Mouse (Mus musculus) layer of hippocampus, adult 11-12 months (tissue): ENCODE measurements around the gene Grhl1.

Experiments used
- DNase-seq: peaks from one replicate; pipeline ENCODE4 v3.0.0; 2022; ENCODE audit warnings: low spot score

Grhl1 gene

GRCm38 (mm10) chr12:24645901-24646300, 73.8 kb downstream of the Grhl1 start:
- DNase-seq, result no peak

- no peak for DNase-seq
These were observed 76.0 kb downstream of the Grhl1 start for GRCm38 (mm10) chr12:24648094-24648493.

DNA sequence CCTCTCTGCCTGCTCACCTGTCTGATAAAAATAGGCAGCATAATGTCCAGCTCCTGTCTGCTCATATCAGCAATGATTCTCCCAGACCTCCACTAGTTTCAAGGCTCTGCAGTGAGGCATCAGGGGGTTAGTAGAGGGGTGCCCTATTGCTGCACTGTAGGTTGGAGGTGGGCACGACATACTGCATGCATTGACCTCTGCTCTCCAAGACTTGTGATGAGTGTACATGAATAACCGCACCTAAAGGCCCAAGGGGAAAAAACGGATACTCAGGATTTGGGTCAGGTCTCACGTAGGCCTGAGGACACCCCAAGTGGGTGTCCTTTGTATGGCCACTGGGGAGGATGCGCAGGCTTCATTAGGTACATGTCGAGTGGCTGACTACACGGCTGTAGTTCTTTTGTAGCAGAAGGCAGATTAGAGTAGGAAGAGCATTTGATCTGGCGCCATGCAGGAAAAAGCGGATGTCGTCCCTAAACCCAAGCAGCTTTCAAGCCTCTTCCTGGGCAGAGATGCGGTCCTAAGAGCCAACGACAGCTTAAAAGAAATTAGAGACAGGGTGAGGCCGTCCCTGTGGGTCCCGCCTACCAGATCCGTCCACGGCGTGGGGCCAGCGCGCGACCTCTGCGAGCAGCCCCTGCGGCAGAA, 78.5 kb downstream of the Grhl1 start:
- no peak for DNase-seq

DNA sequence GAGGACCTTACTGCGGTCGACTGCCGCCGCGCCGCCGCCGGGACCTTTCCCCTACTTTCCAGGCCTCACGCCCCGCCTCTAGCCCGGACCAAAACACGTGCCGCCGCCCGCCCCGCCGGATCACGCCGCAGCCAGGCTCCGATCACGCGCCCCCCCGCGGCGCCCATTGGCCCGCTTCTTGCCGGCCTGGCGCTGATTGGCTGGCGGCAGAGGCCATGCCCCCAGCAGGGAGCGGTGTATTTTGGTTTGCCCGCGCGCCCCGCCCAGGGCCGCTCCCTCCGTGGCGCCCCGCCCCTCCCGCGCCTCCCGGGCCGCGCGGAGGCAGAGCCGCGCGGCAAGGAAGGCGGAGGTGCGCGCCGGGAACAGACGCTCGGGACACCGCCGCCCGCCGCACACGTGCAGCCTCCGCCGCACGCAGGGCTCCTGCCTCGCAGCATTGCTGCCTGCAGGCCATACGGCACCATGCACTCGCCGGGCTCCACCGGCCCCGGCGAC, 79.0 kb downstream of the Grhl1 start, which contains the start of gene Klf11:
Gene Klf11 (plus strand): TSS at position 212 of the 495 bp plus-strand sequence.
- peak; percentile 97 for DNase-seq

GRCm38 (mm10) chr12:24651642-24652342, 79.7 kb downstream of the Grhl1 start:
- DNase-seq, result peak; percentile 96

DNA sequence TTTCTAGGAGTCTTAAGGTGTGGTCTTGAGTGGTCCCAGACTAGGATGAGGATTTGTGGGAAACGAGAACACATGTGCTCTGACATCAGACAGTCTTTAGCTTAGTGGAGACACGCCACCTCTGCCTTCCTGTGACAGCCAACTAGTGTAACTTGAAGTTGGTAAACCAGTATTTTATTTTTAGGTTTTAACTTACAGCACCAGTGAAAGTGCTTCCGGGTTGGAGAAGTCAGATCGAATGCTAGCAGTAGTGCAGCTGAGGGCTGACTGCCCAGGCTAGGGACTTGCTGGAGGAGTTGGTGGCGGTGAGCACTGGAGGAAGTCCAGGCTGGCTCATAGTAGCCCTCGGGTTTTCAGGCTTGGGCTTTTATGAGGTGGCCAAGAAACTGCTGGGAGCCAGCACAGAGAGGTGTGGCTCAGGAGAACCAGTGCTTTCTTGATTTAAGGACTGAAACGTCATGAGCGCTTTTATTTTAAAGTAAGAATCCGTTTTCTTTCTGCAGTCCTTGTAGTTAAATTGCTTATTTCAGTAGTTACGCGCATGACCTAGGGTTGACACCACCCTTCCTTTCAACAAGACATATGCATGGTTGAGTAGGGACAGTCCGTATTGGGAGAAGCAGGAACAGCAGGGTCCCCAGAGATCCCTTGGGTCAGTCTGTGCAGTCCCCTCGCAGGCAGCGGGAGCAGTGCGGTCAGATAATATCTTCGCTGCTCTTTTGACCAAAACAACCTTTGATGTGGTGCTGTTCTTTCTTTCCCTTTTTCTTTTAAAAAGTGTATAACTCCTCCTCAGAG, 82.2 kb downstream of the Grhl1 start:
- DNase-seq, result no peak

- DNase-seq, result no peak
These were observed 84.4 kb downstream of the Grhl1 start for GRCm38 (mm10) chr12:24656436-24656835.

GRCm38 (mm10) chr12:24658998-24659397, 86.9 kb downstream of the Grhl1 start:
- DNase-seq, result no peak

DNA sequence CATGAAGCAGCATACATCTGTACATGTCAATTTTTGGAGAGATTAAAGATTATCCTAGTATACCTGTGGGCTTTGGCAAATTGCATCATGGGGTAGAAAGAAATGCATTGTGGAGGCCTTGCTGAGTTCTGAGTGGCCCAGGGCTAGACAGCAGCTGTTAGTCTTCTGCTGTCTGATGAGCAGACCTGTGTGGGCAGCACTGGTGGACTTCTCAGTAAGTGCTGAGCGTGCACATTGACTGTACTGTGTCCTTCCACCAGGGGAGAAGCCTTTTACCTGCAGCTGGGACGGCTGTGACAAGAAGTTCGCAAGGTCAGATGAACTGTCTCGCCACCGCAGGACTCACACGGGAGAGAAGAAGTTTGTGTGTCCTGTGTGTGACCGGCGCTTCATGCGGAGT, 87.8 kb downstream of the Grhl1 start:
- DNase-seq, result no peak

DNA sequence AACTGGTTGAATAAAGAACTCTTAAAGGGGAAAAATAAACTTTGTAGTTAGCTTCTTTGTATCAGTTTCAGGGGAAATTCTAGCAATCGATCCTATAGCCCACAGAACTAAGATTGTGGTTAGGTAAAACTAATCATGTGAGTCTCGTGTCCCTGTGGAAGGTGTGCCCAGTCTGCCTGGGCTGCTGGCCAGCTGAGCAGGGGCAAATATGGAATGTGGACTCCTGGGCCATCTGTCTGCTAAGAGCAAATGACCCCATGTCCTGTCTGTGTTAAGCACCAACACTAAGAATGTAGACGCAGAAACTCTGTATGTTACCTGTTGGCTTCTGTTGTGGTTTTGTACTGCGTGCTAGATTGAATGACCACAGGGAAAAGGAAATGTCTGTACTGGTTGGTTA, 89.0 kb downstream of the Grhl1 start:
- no peak for DNase-seq

- DNase-seq, result no peak
These were observed 90.0 kb downstream of the Grhl1 start for GRCm38 (mm10) chr12:24662131-24662530.
